Mouse (Mus musculus) liver, embryonic 14.5 days (tissue): Measurements from ENCODE around the gene Pax3. TPM values are rescaled to one million over a fixed set of nuclear protein-coding genes. Genes with fewer than 3 reads are reported as not detected.

Experiments used
- ATAC-seq: fragments of 200-750 bp; cut with Nextera tagmentation; 2 replicates; pipeline ENCODE4 v1.8.0; 2017; ENCODE audit warnings: moderate number of reproducible peaks, mild to moderate bottlenecking, moderate library complexity; ENCODE audit not compliant: insufficient read depth
- DNase-seq, 3 experiments: peaks; one replicate each; pipeline ENCODE4 v3.0.0-alpha.2; 2012 to 2013; ENCODE audit warnings: low read depth in 3 of 3, low spot score in 3 of 3
- H3K27ac ChIP-seq: fragments of 300-500 bp; sonication (generic); 2 replicates; pipeline ENCODE4 v1.5.1; 2014; ENCODE audit warnings: moderate library complexity, mild to moderate bottlenecking, control low read depth, inconsistent platforms
- H3K27me3 ChIP-seq: fragments of 300-500 bp; sonication (generic); 2 replicates; pipeline ENCODE4 v1.6.1; 2014; ENCODE audit warnings: mild to moderate bottlenecking, low read length, moderate library complexity; ENCODE audit not compliant: control insufficient read depth, insufficient read depth
- H3K36me3 ChIP-seq: fragments of 300-500 bp; sonication (generic); replicated peaks from 2 replicates; pipeline ENCODE4 v1.6.1; 2014; ENCODE audit warnings: low read depth; ENCODE audit not compliant: control insufficient read depth, insufficient read depth
- H3K4me1 ChIP-seq, 2 experiments: fragments of 200-500 bp in 1 of 2; fragments of 300-500 bp in 1 of 2; sonication (generic) in 1 of 2; replicated peaks; 2 replicates each; pipeline ENCODE4 v1.6.1; 2012 to 2014; ENCODE audit warnings: antibody characterized with exemption in 1 of 2, inconsistent platforms in 1 of 2, low read length in 1 of 2; ENCODE audit not compliant: control insufficient read depth in 2 of 2, insufficient read depth in 2 of 2
- H3K4me2 ChIP-seq: fragments of 300-500 bp; sonication (generic); 2 replicates; pipeline ENCODE4 v1.6.1; 2014; ENCODE audit warnings: low read depth, mild to moderate bottlenecking, control low read depth, moderate library complexity
- H3K4me3 ChIP-seq, 2 experiments: fragments of 200-500 bp in 1 of 2; fragments of 300-500 bp in 1 of 2; sonication (generic) in 1 of 2; 2 replicates each; pipeline ENCODE4 v1.5.1; 2012 to 2014; ENCODE audit warnings: low read depth in 2 of 2, low read length in 2 of 2, mild to moderate bottlenecking in 2 of 2, control low read depth in 1 of 2, inconsistent platforms in 1 of 2, moderate library complexity in 1 of 2; ENCODE audit not compliant: insufficient read depth in 1 of 2
- H3K9ac ChIP-seq: fragments of 300-500 bp; sonication (generic); replicated peaks from 2 replicates; pipeline ENCODE4 v1.6.1; 2014; ENCODE audit warnings: mild to moderate bottlenecking, control low read depth, moderate library complexity
- H3K9me3 ChIP-seq: fragments of 300-500 bp; sonication (generic); 2 replicates; pipeline ENCODE4 v1.6.1; 2016; ENCODE audit warnings: low read length, mixed read lengths; ENCODE audit not compliant: control insufficient read depth
- CTCF ChIP-seq: IDR thresholded peaks from 2 replicates; pipeline ENCODE4 v1.5.1; 2016; ENCODE audit warnings: antibody characterized with exemption, low read depth, control low read depth
- EP300 ChIP-seq: IDR thresholded peaks from 2 replicates; pipeline ENCODE4 v1.6.1; 2016; ENCODE audit warnings: antibody characterized with exemption, low read depth
- WGBS: fragments of 180-500 bp; shearing (Covaris S2); extraction: QIAGEN DNeasy Blood & Tissue Kit; methylation state at CpG from one replicate; pipeline ENCODE4 v1.1.7; 2014; ENCODE audit not compliant: insufficient replicate concordance; 5-methylcytosine and 5-hydroxymethylcytosine counted together
- polyA plus RNA-seq, 2 experiments: library from polyadenylated mRNA; depleted of rRNA in 1 of 2; stranded (reverse) in 1 of 2; unstranded in 1 of 2; fragments of >200 nt; fragmentation: Nextera tagmentation in 1 of 2; extraction: Ambion mirVana in 1 of 2; gene quantifications; 2 replicates each; pipeline versions ENCODE4 v1.2.1 to v1.2.3; 2012 to 2014

Gene Pax3
- polyA plus RNA-seq, 2 experiments: not detected

- H3K27ac ChIP-seq: no peak overlapping the region
- 9% methylated on average over 6 of the region's 6 CpGs for WGBS
- H3K27me3 ChIP-seq: peaks cover 54% of the 10 kb centered on the region
- H3K4me1 ChIP-seq: no peaks in the 10 kb centered on the region
- DNase-seq: no peak
- H3K4me2 ChIP-seq: no peak overlapping the region
- no peak for TF ChIP-seq EP300
- TF ChIP-seq CTCF: no peak
- H3K9ac ChIP-seq: no peak overlapping the region
- H3K36me3 ChIP-seq: no peaks in the 10 kb centered on the region
- ATAC-seq: no peak
- no peaks in the 10 kb centered on the region for H3K9me3 ChIP-seq
- H3K4me3 ChIP-seq: no peak overlapping the region
These were observed 9.2 kb downstream of the Pax3 start for GRCm38 (mm10) chr1:78187788-78188173.

- WGBS: under 1% methylated on average over 8 of the region's 8 CpGs
- Histone ChIP-seq H3K9ac (no peak overlapping the region), H3K4me3 (no peak overlapping the region), H3K4me1 (no peaks in the 10 kb centered on the region), H3K27me3 (peaks cover 49% of the 10 kb centered on the region), H3K27ac (no peak overlapping the region), H3K4me2 (no peak overlapping the region), H3K9me3 (no peaks in the 10 kb centered on the region), H3K36me3 (no peaks in the 10 kb centered on the region)
- TF ChIP-seq CTCF (no peak), EP300 (no peak)
- DNase-seq (no peak), ATAC-seq (no peak)
These were observed 9.7 kb downstream of the Pax3 start for GRCm38 (mm10) chr1:78187122-78187787.

DNA sequence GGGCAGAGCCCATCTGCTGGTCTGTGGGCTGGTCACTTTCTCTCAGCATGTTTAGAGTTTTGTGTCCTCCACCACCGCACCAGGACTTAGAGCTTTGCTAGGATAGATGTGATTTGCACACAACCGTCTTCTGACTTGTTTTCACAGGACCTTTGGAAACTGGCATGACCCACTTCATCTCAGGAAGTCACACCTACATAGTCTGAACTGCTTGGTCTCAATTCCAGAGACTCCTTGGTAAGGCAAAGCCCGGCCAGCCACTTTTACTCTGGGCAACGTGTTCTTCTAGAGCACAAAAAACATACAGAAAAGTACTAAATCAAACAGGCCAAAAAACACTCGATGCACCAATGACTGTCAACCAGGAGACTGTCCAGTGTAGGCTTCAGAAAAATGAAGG lies 14.0 kb downstream of the Pax3 start:
- ATAC-seq: no peak
- no peak for DNase-seq

DNA sequence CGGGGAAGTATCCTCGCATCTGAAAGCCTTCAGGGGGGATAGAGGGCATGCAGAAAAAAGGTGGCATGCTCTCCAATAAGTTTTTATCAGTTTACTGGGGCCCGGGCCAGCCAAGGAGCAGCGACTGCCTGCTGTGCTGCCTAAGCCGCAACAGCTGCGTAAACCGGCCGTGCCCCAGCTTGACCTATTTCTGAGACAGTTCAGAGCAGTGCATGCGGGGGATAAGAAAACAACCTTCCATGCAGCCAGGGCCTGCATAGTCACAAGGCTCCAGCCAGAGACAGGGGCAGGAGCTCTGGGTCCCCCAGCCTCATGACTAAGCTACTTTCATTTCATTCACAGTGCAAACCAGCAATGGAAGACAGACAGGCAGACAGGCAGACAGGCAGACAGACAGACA lies 15.1 kb downstream of the Pax3 start:
- H3K9me3 ChIP-seq: no peaks in the 10 kb centered on the region
- no peak overlapping the region for H3K4me2 ChIP-seq
- ATAC-seq (no peak), DNase-seq (no peak)
- H3K36me3 ChIP-seq: no peaks in the 10 kb centered on the region
- no peaks in the 10 kb centered on the region for H3K4me1 ChIP-seq
- 22% methylated on average over 9 of the region's 9 CpGs for WGBS
- no peak overlapping the region for H3K27ac ChIP-seq
- H3K27me3 ChIP-seq: peaks cover 6% of the 10 kb centered on the region
- H3K9ac ChIP-seq: no peak overlapping the region
- no peak overlapping the region for H3K4me3 ChIP-seq
- TF ChIP-seq EP300: no peak
- TF ChIP-seq CTCF: no peak

More for the DNA sequence above, 14.0 kb downstream of the Pax3 start:
- TF ChIP-seq CTCF (no peak), EP300 (no peak)
- Histone ChIP-seq H3K4me1 (no peaks in the 10 kb centered on the region), H3K4me3 (no peak overlapping the region), H3K4me2 (no peak overlapping the region), H3K36me3 (no peaks in the 10 kb centered on the region), H3K27me3 (peaks cover 15% of the 10 kb centered on the region), H3K27ac (no peak overlapping the region), H3K9ac (no peak overlapping the region), H3K9me3 (no peaks in the 10 kb centered on the region)
- 36% methylated on average over 5 of the region's 5 CpGs for WGBS

- no peaks in the 10 kb centered on the region for H3K9me3 ChIP-seq
- H3K4me2 ChIP-seq: no peak overlapping the region
- no peaks in the 10 kb centered on the region for H3K36me3 ChIP-seq
- DNase-seq (no peak), ATAC-seq (no peak)
- peaks cover 3% of the 10 kb centered on the region; the same call in 1 of the 2 replicates for H3K27me3 ChIP-seq
- no peak overlapping the region for H3K9ac ChIP-seq
- H3K4me3 ChIP-seq: no peak overlapping the region
- 63% methylated on average over 6 of the region's 6 CpGs for whole genome bisulfite sequencing
- H3K27ac ChIP-seq: no peak overlapping the region
- TF ChIP-seq CTCF (no peak), EP300 (no peak)
- no peaks in the 10 kb centered on the region for H3K4me1 ChIP-seq
These were observed 24.6 kb downstream of the Pax3 start for GRCm38 (mm10) chr1:78172334-78172733.
